Mouse (Mus musculus): ENCODE data around the gene Gm4778. TPM values are rescaled to one million over a fixed set of nuclear protein-coding genes. Genes with fewer than 3 reads are reported as not detected.

The Gm4778 gene
- polyA plus RNA-seq, 1 experiment from 2014 or later = not detected

Other genes with a start within 250 kb of the Gm4778 start
- not detected in 2 replicates for gene Gm9125, start 209.2 kb upstream of the Gm4778 start, polyA plus RNA-seq (2014; fragmentation: Nextera tagmentation; extraction: Ambion mirVana)
- gene Gm10697, start 191.4 kb upstream of the Gm4778 start, polyA plus RNA-seq (2014; fragmentation: Nextera tagmentation; extraction: Ambion mirVana) = not detected in 2 replicates
- not detected in 2 replicates for gene Gm10696, start 85.8 kb upstream of the Gm4778 start, polyA plus RNA-seq (2014; fragmentation: Nextera tagmentation; extraction: Ambion mirVana)
- not detected in 2 replicates for gene Gm5286, start 67.3 kb upstream of the Gm4778 start, polyA plus RNA-seq (2014; fragmentation: Nextera tagmentation; extraction: Ambion mirVana)
- gene Them4, start 46.1 kb downstream of the Gm4778 start, polyA plus RNA-seq (2014; fragmentation: Nextera tagmentation; extraction: Ambion mirVana) = 4.7 and 6.2 TPM in 2 replicates
- gene Them5, start 78.1 kb downstream of the Gm4778 start, polyA plus RNA-seq (2014; fragmentation: Nextera tagmentation; extraction: Ambion mirVana) = not detected in 2 replicates
- 0.25 TPM in 1 of 2 replicates, not detected in the other for gene C2cd4d, start 98.4 kb downstream of the Gm4778 start, polyA plus RNA-seq (2014; fragmentation: Nextera tagmentation; extraction: Ambion mirVana)
- gene Rorc, start 108.8 kb downstream of the Gm4778 start, polyA plus RNA-seq (2014; fragmentation: Nextera tagmentation; extraction: Ambion mirVana) = 0.43 and 1.0 TPM in 2 replicates
- 0.05 TPM in 1 of 2 replicates, not detected in the other for gene Lingo4, start 134.5 kb downstream of the Gm4778 start, polyA plus RNA-seq (2014; fragmentation: Nextera tagmentation; extraction: Ambion mirVana)
- gene Tdrkh, start 149.2 kb downstream of the Gm4778 start, polyA plus RNA-seq (2014; fragmentation: Nextera tagmentation; extraction: Ambion mirVana) = 10.4 and 11.4 TPM in 2 replicates
- 84.9 and 87.3 TPM in 2 replicates for gene Mrpl9, start 179.3 kb downstream of the Gm4778 start, polyA plus RNA-seq (2014; fragmentation: Nextera tagmentation; extraction: Ambion mirVana)
- gene Oaz3, start 179.9 kb downstream of the Gm4778 start, polyA plus RNA-seq (2014; fragmentation: Nextera tagmentation; extraction: Ambion mirVana) = 0.51 and 0.53 TPM in 2 replicates
- gene Celf3, start 214.3 kb downstream of the Gm4778 start, polyA plus RNA-seq (2014; fragmentation: Nextera tagmentation; extraction: Ambion mirVana) = 2.9 and 3.8 TPM in 2 replicates
- gene Riiad1, start 216.3 kb downstream of the Gm4778 start, polyA plus RNA-seq (2014; fragmentation: Nextera tagmentation; extraction: Ambion mirVana) = 0.53 TPM in 1 of 2 replicates, not detected in the other